20 mouse cellular contexts compared by ENCODE assay signal in genomic region chr1:89152576-89152975, GRCm38 (mm10).
DNase-seq lines count a peak whose midpoint lies in the region; ATAC-seq and TF ChIP-seq lines count a peak whose summit lies in the region.
"Had no signal": no experiment of that assay in that cellular context is flagged by ENCODE, and none has a peak within 500 bp of the region (broad histone marks: within the 10 kb centered on the region; RNA-seq: fewer than 3 reads in every experiment).

No protein-coding gene starts in this region.

- H3K4me2 ChIP-seq in kidney, embryonic 15.5 days: no peak overlapping the region
- no peak overlapping the region for H3K4me2 ChIP-seq in kidney, embryonic 16.5 days (replicated peaks; ENCODE audit: low read depth, low read length)
- H3K4me2 ChIP-seq in stomach, postnatal 0 days (replicated peaks; ENCODE audit: low read depth): no peak overlapping the region
- no peak overlapping the region for H3K4me2 ChIP-seq in hindbrain, embryonic 13.5 days
- H3K4me2 ChIP-seq: heart, embryonic 13.5 days; midbrain, embryonic 13.5 days; neural tube, embryonic 13.5 days had no signal

- 62% methylated on average over 7 of the region's 7 CpGs for WGBS in kidney, embryonic 15.5 days
- 53% methylated on average over 7 of the region's 7 CpGs for WGBS in kidney, embryonic 16.5 days
- WGBS in stomach, postnatal 0 days: 49% methylated on average over 7 of the region's 7 CpGs
- 74% methylated on average over 7 of the region's 7 CpGs for WGBS in hindbrain, embryonic 13.5 days

- H3K4me3 ChIP-seq in kidney, embryonic 15.5 days (replicated peaks): no peak overlapping the region
- no peak overlapping the region for H3K4me3 ChIP-seq in kidney, embryonic 16.5 days (ENCODE audit: low read length)
- no peak overlapping the region for H3K4me3 ChIP-seq in stomach, postnatal 0 days (ENCODE audit: low read depth, low read length)
- no peak overlapping the region for H3K4me3 ChIP-seq in hindbrain, embryonic 13.5 days
- H3K4me3 ChIP-seq: forebrain, embryonic 10.5 days; heart, embryonic 13.5 days; layer of hippocampus, adult 2 months; midbrain, embryonic 13.5 days; neural tube, embryonic 13.5 days had no signal

- H3K9ac ChIP-seq in kidney, embryonic 15.5 days: no peak overlapping the region
- no peak overlapping the region for H3K9ac ChIP-seq in kidney, embryonic 16.5 days (replicated peaks; ENCODE audit: low read length)
- no peak overlapping the region for H3K9ac ChIP-seq in stomach, postnatal 0 days (ENCODE audit: low read length)
- no peak overlapping the region for H3K9ac ChIP-seq in hindbrain, embryonic 13.5 days
- H3K9ac ChIP-seq: forebrain, postnatal 0 days; heart, embryonic 13.5 days; midbrain, embryonic 13.5 days; neural tube, embryonic 13.5 days had no signal

- no peak for TF ChIP-seq CTCF in stomach, postnatal 0 days (IDR thresholded peaks at IDR 0.05; ENCODE audit: low read depth)

- no peaks in the 10 kb centered on the region for H3K9me3 ChIP-seq in kidney, embryonic 15.5 days (replicated peaks)
- H3K9me3 ChIP-seq in kidney, embryonic 16.5 days (ENCODE audit: low read length): no peaks in the 10 kb centered on the region
- H3K9me3 ChIP-seq in stomach, postnatal 0 days (ENCODE audit: control insufficient read depth, low read length): no peaks in the 10 kb centered on the region
- H3K9me3 ChIP-seq in hindbrain, embryonic 13.5 days: no peaks in the 10 kb centered on the region
- H3K9me3 ChIP-seq: forebrain, embryonic 10.5 days; heart, embryonic 13.5 days; midbrain, embryonic 13.5 days; neural tube, embryonic 13.5 days had no signal

- no peak for TF ChIP-seq EP300 in stomach, postnatal 0 days (optimal IDR thresholded peaks at IDR 0.05)

- no peak overlapping the region for H3K27ac ChIP-seq in kidney, embryonic 15.5 days
- H3K27ac ChIP-seq in kidney, embryonic 16.5 days (ENCODE audit: low read length): 0 out of 2 replicates have a peak overlapping the region, but pooled peaks have one; percentile 6
- H3K27ac ChIP-seq in stomach, postnatal 0 days (replicated peaks): no peak overlapping the region
- H3K27ac ChIP-seq in hindbrain, embryonic 13.5 days: no peak overlapping the region
- H3K27ac ChIP-seq: forebrain, embryonic 10.5 days; heart, embryonic 13.5 days; layer of hippocampus, adult 2 months; midbrain, embryonic 13.5 days; neural tube, embryonic 13.5 days had no signal

- intact Hi-C loops in left cerebral cortex, postnatal 36 days (cut with DNase I): no loop called here

- DNase-seq in adrenal gland, postnatal 10 days: peak; percentile 38
- DNase-seq in adrenal gland, adult 8-10 months: no peak
- peak; percentile 74 for DNase-seq in kidney, adult 18-20 months
- peak; percentile 33 for DNase-seq in stomach, postnatal 0 days (ENCODE audit: low spot score)
- DNase-seq in left cerebral cortex, postnatal 36 days (ENCODE audit: low spot score in 2 of 2): no peak
- DNase-seq: cerebellum, adult 2 months; forebrain, postnatal 0 days; layer of hippocampus, postnatal 36 days; liver; lung, postnatal 14 days; thymus, postnatal 36 days had no signal

- peaks cover 4% of the 10 kb centered on the region; the same call in 1 of the 2 replicates for H3K4me1 ChIP-seq in kidney, embryonic 15.5 days
- H3K4me1 ChIP-seq in kidney, embryonic 16.5 days (ENCODE audit: insufficient read depth, low read length): peaks cover 6% of the 10 kb centered on the region; the same call in 1 of the 2 replicates
- H3K4me1 ChIP-seq in stomach, postnatal 0 days (replicated peaks; ENCODE audit: control insufficient read depth, insufficient read depth): no peaks in the 10 kb centered on the region
- H3K4me1 ChIP-seq in hindbrain, embryonic 13.5 days (replicated peaks): peaks cover 7% of the 10 kb centered on the region; the same call in 1 of the 2 replicates
- H3K4me1 ChIP-seq: forebrain, embryonic 10.5 days; midbrain, embryonic 13.5 days had no signal

- ATAC-seq in kidney, embryonic 15.5 days (replicated peaks; ENCODE audit: low FRiP score): no peak
- no peak for ATAC-seq in kidney, embryonic 16.5 days (ENCODE audit: low FRiP score, low TSS enrichment)
- peak; percentile 53; the same call in 1 of the 2 replicates for ATAC-seq in stomach, postnatal 0 days (ENCODE audit: low FRiP score, low TSS enrichment)
- ATAC-seq in hindbrain, embryonic 13.5 days (ENCODE audit: low FRiP score): no peak
- ATAC-seq: forebrain, postnatal 0 days; midbrain, embryonic 13.5 days had no signal

- peaks cover 67% of the 10 kb centered on the region for H3K36me3 ChIP-seq in kidney, embryonic 15.5 days
- peaks cover 36% of the 10 kb centered on the region for H3K36me3 ChIP-seq in kidney, embryonic 16.5 days (ENCODE audit: insufficient read depth, low read length)
- H3K36me3 ChIP-seq in stomach, postnatal 0 days (ENCODE audit: control insufficient read depth, insufficient read depth, low read length): 0 out of 2 replicates have a peak, but pooled peaks cover 9% of the 10 kb centered on the region
- H3K36me3 ChIP-seq in hindbrain, embryonic 13.5 days: peaks cover 48% of the 10 kb centered on the region
- H3K36me3 ChIP-seq: G1E had no signal

- no peaks in the 10 kb centered on the region for H3K27me3 ChIP-seq in kidney, embryonic 15.5 days
- no peaks in the 10 kb centered on the region for H3K27me3 ChIP-seq in kidney, embryonic 16.5 days (ENCODE audit: insufficient read depth, low read length)
- H3K27me3 ChIP-seq in stomach, postnatal 0 days (ENCODE audit: control insufficient read depth, insufficient read depth, low read length): no peaks in the 10 kb centered on the region
- H3K27me3 ChIP-seq in hindbrain, embryonic 13.5 days: no peaks in the 10 kb centered on the region
- H3K27me3 ChIP-seq: heart, embryonic 13.5 days; midbrain, embryonic 13.5 days; neural tube, embryonic 13.5 days had no signal

Comparison
In these comparisons a context has a peak if more than half of its experiments do, and no peak if none do; other contexts are left out.
1. DNase-seq: peak in adrenal gland, postnatal 10 days (single experiment), kidney, adult 18-20 months (single experiment) and stomach, postnatal 0 days (single experiment); none in adrenal gland, adult 8-10 months (single experiment) and left cerebral cortex, postnatal 36 days (0 of 2).